Mouse (Mus musculus) T-cell, adult 2 months (primary cell): Measurements from ENCODE around the gene Xylb.
"Not testable (repeated sequence)": the region's sequence is repeated elsewhere in the genome, so short reads cannot be mapped to it uniquely, and the experiment has no call there.

ENCODE experiments used
- DNase-seq: peaks from one replicate; pipeline ENCODE4 v3.0.0; 2022; ENCODE audit warnings: low spot score

The Xylb gene

GRCm38 (mm10) chr9:119340909-119341816, 16.0 kb upstream of the Xylb start, which contains the start of gene Myd88:
TSS of gene Myd88 (minus strand) at chr9:119341411.
- DNase-seq, result peak; percentile 94

GRCm38 (mm10) chr9:119342728-119343127, 14.5 kb upstream of the Xylb start:
- no peak for DNase-seq

- no peak for DNase-seq
These were observed 10.8 kb upstream of the Xylb start for GRCm38 (mm10) chr9:119346376-119346775.

GRCm38 (mm10) chr9:119350531-119350930, 6.7 kb upstream of the Xylb start:
- no peak for DNase-seq

DNA sequence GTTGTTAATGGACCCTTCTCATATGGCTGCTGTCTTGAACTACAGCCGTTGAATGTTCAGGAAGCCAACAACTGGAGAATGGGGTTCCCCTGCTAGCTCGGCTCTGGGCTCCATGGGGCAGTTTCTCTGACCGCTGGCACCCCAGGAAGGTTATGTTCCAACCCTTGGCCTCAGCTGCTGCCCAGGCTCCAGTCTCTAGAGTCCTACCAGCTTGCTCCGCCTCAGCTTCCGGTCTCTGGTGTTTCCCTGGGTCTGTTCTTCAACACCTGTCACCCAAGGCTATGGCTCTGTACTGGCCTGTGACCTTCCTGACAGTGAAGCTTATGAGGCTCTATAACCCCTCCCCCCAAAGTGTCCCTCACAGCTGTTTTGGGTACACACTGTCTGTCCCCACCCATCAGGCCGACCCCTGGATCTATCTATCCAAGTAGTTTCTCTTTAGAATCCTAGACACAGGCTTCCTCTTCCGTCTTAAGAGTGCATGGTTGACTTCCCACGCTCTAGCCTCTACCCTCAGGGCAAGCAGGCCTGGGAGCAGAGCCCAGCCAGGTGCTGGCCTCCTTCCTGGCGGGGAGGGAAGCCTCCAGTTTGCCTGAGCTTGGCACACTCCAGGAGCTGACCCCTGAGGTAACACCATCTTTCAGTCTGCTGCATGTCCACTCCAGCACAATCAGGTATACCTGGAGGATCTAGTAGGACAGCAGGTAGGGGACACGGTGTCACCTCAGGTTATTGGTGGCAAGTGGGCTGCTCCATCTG, 6.1 kb upstream of the Xylb start:
- DNase-seq, result no peak

DNA sequence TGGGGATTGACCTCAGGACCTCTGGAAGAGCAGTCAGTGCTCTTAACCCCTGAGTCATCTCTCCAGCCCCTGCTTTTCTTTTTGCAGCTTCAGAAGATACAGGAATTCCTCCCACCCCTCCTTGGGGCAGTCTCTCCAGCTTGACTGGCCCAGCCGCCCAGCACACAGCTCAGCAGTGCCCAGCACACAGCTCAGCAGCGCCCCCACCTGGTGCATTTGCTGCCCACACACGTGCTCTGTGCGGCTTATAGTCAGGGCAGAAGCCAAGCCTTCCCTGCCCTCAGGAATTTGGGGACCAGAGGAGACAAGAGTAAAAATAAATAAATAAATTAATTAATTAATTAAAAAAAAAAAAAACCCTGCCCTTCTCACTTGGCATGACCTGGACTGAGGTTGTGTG, 5.1 kb upstream of the Xylb start:
- DNase-seq, result peak; percentile 69

GRCm38 (mm10) chr9:119353926-119354325, 3.3 kb upstream of the Xylb start:
- no peak for DNase-seq

DNA sequence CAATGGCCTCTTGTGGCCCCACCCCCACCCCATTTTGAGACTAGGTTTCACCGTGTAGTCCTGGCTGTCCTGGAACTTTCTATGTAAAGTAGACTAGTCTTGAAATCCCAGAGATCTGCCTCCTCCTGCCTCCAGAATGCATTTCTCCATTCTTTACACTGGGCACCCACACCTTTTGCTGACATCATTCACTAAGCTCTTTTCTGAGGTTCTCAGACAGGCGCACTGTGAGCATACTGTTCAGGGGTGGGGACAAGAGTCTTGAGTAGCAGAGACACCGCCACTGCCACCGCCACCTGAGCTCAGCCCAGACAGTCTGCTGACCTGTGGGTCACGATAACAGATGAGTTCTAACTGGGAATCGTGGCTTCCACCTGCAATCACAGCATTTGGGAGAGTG, 1.2 kb upstream of the Xylb start:
- no peak for DNase-seq

- DNase-seq, result no peak
These were observed 863 bp downstream of the Xylb start for GRCm38 (mm10) chr9:119358058-119358429.

DNA sequence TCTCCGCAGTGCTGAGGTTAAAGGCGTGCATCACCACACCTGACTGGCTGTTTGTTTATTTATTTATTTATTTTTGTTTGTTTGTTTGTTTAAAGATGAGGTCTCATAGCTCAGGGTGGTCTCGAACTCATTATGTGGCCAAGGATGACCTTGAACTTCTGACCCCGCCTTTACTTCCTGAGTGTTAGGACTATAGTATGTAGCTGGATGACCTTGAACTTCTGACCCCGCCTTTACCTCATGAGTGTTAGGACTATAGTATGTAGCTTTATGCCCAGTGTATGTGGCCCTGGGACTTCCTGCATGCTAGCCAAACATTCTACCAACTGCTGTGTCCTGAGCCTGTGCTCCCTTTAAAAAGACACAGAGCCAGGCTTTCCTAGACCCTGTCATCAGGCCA, 4.2 kb downstream of the Xylb start:
- DNase-seq, result no peak

- no peak for DNase-seq
These were observed 6.0 kb downstream of the Xylb start for GRCm38 (mm10) chr9:119363229-119363628.

- DNase-seq, result no peak
These were observed 8.1 kb downstream of the Xylb start, which contains the start of gene Slc22a14 for GRCm38 (mm10) chr9:119365284-119365683. TSS of gene Slc22a14 (minus strand) at chr9:119365553.

- no peak for DNase-seq
These were observed 11.2 kb downstream of the Xylb start for GRCm38 (mm10) chr9:119368367-119368766.

DNA sequence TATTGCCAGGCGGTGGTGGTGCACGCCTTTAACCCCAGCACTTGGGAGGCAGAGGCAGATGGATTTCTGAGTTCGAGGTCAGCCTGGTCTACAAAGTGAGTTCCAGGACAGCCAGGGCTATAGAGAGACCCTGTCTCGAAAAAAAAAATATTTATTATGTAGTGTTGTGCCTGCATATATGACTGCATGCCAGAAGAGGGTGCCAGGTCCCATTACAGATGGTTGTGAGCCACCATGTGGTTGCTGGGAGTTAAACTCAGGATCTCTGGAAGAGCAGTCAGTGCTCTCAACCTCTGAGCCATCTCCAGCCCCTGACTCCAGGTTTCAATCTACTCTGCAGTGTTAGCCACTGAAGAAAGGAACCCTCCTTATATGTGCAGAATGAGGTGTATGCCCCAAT, 13.6 kb downstream of the Xylb start:
- DNase-seq, result not testable (repeated sequence)

DNA sequence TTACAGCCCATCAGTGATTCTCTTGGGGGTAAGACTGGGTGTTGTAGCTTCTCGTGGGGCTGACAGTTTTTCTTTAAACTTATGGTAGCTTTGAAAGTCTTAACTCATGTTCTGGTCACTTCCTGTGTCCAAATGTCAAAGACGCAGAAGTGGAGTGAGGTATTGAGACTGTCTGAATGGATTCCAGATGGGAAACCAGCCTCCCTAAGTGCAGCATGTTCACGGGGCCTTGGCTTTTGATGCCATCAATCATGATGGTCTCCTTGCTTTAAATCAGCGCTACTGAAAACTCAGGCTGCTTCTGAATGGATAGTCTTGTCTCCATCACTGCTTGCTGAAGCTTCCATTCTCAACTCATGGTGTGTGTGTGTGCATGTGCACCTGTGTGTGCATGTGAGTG, 14.1 kb downstream of the Xylb start:
- no peak for DNase-seq

- no peak for DNase-seq
These were observed 17.8 kb downstream of the Xylb start for GRCm38 (mm10) chr9:119375008-119375407.

GRCm38 (mm10) chr9:119375556-119375955, 18.4 kb downstream of the Xylb start:
- no peak for DNase-seq

GRCm38 (mm10) chr9:119378231-119378630, 21.1 kb downstream of the Xylb start:
- no peak for DNase-seq

DNA sequence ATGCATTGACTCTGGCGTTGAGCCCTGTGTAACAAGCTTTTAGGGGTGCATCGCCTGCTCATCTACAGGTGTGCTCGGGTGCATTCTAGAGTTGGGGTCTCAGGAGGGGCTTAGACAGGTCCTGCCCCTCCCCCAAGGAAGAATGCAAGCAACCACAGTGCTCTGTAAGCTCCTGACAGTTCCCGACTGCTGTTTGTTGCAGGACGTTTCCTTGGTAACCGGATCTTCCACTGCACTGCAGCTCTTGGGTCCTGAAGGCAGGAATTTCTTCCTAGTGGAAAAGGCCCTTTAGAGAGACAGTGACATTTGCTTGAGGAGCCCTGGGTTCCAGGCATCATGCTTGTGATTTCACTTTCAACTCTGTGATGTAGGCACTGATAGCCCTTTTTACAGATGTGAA, 25.4 kb downstream of the Xylb start:
- no peak for DNase-seq

GRCm38 (mm10) chr9:119388956-119389355, 31.8 kb downstream of the Xylb start:
- no peak for DNase-seq

DNA sequence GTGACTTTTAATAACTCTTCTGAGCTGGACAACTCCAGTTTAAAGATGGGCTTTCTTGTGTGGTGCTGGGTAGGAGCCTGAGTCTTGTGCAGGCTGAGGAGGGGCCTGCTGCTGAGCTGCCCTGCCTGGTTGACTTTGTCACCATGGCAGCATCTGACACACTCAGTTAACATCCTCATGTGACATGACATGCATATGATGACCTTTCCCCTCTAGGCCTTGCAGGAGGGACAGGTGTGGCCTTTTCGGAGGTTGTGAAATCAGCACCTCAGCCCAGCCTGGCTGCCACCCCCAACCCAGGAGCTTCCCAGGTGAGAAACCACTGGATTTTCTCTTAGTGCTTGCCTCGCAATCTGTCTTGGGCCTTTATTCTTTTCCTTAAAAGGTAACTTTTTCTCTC, 33.0 kb downstream of the Xylb start:
- DNase-seq, result no peak

DNA sequence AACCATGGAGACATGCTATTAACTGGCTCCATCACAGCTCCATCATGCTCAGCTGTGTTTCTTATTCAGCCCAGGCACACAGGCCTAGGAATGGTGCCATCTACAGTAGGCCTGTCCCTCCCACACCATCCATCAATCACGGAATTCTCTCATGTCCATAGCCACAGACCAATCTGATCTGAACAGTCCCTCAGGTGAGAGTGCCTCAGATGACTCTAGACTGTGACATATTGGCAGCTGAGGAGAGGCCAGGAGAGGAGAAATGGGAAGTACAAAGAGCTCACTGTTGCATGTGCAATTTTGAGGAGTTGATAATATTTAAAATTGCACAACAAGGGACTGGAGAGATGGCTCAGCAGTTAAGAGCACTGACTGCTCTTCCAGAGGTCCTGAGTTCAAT, 37.6 kb downstream of the Xylb start:
- no peak for DNase-seq

GRCm38 (mm10) chr9:119401351-119401750, 44.2 kb downstream of the Xylb start:
- DNase-seq, result no peak
